Mouse (Mus musculus) C2C12 (cell line): ENCODE measurements at regions not wholly inside any gene's neighbourhood (a gene's known extent, or its start where the extent isn't known, plus 50 kb on each side); places are given as distances from the start of the nearest gene placed in this dataset.

Experiments
- CTCF ChIP-seq: IDR thresholded peaks from one replicate; pipeline ENCODE4 v1.5.1; 2011; ENCODE audit not compliant: control insufficient read depth, insufficient read depth, insufficient read length
- MAX ChIP-seq: IDR thresholded peaks from one replicate; pipeline ENCODE4 v1.6.1; 2011; ENCODE audit warnings: mild to moderate bottlenecking, control low read depth
- USF1 ChIP-seq: IDR thresholded peaks from one replicate; pipeline ENCODE4 v1.6.1; 2011; ENCODE audit warnings: low read depth, mild to moderate bottlenecking, control low read depth, moderate library complexity

DNA sequence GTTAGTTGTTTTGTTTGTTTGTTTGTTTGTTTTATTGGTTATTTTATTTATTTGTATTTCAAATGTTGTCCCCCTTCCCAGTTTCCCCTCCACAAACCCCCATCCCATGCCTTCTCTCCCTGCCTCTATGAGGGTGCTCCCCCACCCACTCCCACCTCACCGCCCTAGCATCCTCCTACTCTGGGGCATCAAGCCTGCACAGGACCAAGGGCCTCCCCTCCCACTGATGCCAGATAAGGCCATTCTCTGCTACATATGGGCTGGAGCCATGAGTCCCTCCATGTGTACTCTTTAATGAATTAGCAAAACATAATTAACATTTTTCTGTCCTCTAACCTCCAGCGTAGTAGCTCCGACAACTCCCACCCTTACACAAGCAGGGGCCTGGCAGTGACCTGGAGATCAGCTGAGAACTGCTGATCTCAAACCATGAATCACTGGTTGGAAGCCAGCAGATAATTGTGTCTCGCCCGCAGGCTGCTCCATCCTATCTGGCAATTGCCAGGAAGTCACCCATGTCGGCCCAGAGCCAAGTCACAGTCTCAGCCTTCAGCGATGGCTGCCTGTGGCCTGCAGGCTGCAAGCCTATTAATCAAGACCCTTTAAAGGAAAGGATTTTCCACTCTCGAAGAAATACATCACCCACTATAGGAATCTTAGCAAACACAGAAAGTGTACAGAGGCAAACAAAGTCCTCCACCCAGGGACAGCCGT lies 86.8 kb upstream of the Gpc1 start:
- TF ChIP-seq MAX (no peak), CTCF (no peak), USF1 (no peak)
